Mouse (Mus musculus) common myeloid progenitor, adult 5-6 weeks (primary cell): ENCODE measurements around the gene Socs2. TPM values are rescaled to one million over a fixed set of nuclear protein-coding genes. Genes with fewer than 3 reads are reported as not detected.

Source experiments
- ATAC-seq: replicated peaks from 2 replicates; pipeline ENCODE4 v1.8.0; 2016; ENCODE audit warnings: low read depth, mild to moderate bottlenecking, moderate TSS enrichment, inconsistent platforms; ENCODE audit not compliant: poor library complexity, severe bottlenecking
- total RNA-seq: library from RNA; stranded (forward); fragments of 200-1000, 187-1606 nt; gene quantifications from 2 replicates; pipeline ENCODE4 v1.2.3, GENCODE M21; 2017

The Socs2 gene
- 0.87 TPM in 1 of 2 replicates, not detected in the other for total RNA-seq

DNA sequence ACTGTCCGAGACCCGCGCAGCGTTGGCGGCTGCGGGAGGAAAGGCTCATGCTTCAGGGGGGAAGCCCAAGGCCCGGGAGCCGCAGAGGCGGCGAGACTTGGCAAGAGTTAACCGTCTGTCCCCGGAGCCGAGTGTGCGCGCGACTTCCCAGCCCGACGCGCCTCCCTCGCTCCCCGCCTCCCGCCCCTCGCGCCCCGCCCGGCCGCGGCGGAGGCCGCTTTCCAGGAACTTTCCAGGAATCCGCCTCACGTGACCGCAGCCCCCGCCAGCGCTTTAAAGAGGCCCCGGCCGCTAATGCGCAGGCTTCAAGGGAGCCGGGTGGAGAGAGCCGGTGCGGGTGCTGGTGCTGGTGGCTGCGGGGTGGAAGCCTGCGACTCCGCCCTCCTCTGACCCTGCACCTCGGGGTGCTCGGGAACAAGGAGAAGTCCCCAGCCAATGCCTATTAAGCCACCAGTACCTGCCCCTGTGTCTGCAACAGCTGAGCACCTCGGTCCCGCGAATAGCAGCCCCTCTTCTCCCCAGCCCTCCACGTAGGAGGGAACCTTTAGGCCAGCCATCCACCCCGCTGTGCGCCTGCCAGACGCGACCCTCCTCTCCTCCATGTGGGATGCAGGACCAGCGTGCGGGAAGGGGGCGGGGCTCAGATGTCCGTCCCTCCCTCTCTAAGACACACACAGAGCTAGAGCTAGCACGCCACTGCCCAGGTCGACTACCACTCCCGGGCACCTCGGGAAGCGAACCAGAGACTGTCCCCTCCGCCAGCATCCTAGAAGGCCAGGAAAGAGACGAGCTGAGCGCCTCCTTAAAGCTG, at the start of gene Socs2:
TSS of gene Socs2 (minus strand) at position 496 of the 811 bp plus-strand sequence.
- peak; percentile 31 for ATAC-seq

DNA sequence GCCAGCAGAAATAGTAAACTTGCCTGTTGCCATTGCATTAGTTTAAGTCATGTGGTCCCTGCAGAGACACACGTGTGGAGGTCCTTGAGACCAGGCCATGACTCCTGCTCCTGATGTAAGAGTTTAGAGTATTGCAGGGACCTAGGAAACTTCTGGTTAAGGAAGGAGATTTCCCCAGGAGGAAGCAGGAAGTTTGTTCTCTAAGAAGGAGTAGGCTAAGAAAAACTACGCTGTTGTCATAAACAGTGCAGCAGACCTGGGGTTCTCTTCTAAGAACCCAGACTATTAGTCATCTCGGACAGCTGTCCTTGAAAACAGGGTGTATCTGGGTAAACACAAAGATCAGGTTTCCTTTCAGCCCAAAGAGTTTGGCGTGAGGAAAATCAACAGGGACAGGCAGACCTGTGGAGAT, 48.5 kb upstream of the Socs2 start:
- ATAC-seq = no peak

DNA sequence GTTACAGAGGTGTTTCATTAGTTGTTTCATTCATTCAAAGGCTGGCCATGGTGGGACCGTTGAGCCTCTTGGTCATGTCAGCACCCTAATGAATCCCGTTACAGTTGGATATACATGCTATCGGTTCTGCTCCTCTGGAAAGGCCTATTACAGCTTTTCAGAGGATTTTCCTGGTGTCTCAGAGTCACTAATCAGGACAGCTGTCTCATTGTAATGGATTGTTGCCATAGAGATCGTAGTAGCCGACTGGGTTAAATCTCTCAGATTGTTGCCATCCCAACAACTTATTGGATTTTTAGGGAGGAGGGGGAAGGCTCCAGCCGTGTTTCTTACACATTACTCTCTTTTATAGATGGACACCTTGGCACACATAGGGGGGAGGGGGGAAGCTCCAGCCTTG, 47.5 kb upstream of the Socs2 start:
- ATAC-seq = no peak

DNA sequence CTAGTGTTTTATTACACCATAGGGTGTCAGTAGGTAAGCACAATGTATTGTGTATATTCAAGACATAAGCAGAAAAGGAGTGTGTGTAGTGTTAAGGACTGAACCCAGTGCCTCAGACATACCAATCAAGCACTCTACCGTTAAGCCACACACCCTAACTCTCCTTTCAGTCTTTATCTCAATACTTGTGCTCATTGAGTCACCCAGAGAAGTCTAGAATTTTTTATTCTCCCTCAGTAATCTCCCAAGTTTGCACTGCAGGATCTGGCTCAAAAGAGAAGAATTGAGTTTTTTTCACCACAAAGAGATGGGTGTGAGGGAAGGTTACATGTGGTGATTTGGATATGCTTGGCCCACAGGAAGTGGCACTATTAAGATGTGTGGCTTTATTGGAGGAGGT, 45.3 kb upstream of the Socs2 start:
- no peak for ATAC-seq

DNA sequence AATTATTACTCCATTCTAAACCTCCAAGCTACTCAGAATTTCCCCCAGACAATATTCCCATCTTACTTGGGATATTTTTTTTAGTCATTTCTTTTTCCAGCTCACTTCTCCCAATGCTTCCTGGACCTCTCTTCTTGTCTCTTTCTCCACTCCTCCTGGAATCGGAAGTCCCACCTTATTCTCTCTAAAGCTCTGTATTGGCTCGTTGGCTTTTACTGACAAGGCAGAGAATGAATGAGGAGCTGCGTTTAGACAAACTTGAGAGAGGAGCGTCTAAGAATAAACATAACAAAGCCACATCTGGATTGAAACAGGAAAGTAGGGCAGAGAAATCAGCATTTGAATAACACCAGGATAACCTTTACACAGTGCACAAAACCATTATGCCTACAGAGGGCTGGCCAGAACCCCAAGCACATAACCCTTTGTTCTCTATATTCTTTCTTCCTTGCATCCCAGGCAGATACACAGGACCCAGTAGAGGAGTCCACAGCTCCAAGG, 44.1 kb upstream of the Socs2 start:
- no peak for ATAC-seq

DNA sequence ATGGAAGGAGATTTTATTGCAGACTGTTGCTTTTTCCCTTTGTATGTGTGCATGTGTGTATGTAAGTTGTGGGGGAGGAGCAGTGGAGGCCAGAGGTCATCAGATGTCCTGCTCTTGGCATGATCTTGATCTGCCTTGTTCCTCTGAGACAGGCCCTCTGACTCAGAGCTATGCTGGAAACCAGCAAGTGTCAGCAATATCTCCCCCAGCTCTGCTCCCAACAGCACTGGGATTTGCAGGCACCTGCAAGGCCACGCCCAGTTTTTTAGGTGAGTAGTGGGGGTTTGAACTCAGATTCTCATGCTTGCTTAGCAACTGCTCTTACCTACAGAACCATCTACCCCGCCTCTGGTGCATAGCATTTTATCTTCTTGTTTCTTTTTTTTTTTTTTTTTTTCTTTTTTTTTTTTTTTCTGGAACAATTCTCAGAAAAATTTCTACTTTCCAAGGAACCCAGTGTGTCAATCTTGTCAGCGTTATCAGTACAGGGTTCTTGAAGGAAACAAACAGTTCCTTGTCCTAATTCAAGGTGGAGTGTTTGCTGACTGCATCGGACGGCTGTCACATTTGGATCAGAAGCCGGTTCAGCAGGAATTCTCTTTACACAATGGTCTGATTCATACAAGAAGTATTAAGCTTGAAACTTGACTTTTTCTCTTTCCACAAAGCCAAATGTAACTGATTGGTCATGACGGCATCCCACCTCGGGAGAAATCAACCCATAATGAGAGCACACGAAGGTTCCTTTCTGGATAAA, 41.2 kb upstream of the Socs2 start:
- ATAC-seq = no peak

DNA sequence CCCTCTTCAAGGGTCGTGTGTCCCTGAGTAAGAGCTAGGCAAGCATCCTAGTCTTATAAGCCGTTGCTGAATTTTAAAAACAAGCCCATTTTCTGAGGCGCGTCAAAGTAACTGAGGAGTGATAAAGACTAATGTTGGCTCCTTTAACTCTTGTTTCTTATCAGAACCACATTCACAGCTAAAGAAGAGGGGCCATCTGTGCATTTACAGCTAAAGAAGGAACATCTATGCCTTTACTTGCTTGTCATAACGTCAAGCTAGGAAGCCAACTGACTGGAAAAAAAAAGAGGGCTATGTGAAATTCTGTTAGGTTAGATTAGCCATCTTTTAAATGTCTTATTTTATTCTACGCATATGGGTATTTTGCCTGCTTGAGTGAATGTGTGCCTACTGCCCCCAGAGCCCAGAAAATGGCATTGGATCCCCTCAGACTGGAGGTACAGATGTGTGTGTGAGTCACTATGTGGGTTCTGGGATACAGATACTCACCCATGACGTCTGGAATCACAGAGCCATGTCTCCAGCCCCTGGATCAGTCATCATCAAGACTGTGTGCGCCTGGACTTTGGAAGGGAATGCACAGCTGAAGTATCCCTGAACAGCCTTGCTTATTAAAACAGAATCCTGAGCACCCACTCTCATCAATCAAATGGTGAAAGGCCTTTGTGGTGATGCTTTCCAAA, 40.5 kb upstream of the Socs2 start:
- ATAC-seq = no peak

DNA sequence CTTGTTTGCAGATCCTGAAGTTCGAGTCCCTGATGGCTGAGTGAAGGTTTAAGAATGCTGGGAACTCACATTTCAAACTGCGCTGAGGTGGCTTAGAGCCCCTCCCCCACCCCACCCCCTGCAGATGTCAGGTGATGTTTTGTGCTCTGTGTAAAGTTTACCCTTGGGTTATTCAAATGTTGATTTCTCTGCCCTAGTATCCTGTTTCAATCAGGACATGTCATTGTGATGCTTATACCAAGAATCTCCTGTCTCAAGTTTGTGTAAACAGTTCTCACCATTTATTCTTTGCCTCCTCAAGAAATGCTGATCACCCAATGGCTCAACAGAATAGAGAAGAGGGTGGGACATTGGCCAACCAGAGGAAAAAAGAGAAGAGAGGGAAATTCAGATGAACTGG, 39.1 kb upstream of the Socs2 start:
- no peak for ATAC-seq

DNA sequence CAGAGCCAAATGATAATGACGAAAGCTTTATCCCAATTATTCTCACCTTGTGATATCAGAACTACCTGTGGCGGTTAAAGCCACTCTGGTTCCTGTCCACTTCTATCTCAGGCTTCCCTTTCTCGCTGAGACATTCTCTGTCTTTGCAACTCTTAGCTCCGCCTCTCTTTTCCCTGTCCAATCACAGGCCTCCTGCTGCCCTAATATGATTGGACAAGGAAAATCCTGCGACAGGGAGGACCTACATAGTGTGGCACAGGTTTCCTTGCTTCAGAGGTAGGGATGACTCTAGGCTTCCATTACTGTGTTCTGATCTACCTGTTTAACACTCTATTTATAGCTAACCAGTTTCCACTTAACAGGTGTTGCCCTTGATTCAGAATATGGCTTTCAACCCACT, 36.3 kb upstream of the Socs2 start:
- no peak for ATAC-seq

DNA sequence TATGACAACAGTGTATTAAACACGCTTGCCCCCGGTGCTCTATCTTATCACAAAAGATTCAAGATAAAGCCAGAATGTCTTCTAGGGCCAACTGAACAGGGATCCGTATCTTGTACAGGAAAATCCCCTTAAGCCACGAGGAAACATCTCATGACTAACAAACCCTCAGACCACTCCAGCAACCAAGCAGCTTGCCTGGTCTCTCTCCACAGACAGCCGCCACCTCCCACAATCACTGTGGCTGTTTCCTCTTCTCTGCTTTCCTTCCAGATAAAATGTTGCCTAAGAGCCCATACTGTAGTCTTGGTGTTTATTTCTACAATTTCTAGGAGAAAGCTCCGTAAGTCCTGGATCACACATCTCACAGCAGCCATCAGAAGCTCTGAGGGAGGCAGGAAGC, 32.1 kb upstream of the Socs2 start:
- 0 out of 2 replicates have a peak, but pooled peaks have one; percentile 42 for ATAC-seq

DNA sequence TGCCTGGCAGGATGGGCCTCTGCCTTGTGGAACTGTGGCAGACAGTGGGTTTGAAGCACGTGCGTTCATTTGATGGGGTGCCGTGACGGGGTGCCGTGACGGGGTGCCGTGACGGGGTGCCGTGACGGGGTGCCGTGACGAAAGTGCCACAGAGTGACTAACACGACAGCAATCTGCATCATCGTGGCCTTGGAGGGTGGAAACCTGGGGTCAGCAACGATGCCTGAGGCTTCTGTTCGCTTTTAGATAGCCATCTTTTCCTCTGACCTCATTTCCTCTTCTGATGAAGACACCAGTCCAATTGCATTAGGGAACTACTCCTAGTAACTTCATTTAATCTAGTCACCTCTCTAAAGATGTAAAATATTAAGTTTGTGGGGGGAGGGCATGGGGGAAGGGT, 31.0 kb upstream of the Socs2 start:
- ATAC-seq = peak; percentile 29; the same call in 1 of the 2 replicates

DNA sequence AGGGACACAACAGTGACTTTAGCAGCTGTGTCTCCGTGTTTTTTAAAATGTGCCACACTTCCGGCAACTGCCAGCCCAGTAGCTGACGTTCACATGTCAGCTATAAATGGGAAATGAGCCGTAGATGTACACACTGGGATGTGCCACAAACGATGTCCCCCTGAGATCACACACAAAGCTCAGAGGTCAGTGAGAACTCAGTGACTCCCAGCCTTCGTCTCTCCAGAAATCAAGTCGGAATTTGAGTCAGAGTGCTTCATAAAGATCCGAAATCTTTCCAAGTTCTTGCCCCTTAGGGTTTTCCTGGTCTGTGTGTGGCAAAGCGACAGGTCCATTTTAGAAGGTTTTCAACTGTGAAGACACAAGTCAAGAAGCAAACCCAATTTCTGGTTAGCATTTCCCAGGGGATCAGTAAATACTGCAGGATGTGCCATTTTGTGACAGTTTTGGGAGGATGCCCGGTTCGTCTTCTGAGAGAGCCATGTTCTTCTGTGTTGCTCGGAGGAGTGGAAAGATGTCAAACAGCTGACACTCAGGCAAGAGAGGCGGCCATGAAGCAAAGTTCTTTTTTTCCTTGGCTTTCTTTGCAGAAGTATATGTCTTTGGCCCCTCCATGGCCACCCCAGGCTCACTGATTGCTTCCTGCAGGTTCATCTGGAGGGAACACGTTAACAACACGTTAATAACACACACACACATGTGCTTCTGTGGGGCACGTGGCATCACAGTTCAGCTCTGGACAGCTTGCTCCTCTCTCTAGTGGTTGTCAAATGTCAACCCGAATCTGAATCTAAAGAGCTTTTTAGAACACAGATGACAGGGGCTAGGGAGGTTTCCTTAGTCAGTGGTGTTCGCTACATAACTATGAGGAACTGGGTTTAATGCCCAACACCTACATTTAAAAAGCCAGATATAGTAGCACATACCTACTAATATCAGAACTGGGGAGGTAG, 28.4 kb upstream of the Socs2 start:
- no peak for ATAC-seq

DNA sequence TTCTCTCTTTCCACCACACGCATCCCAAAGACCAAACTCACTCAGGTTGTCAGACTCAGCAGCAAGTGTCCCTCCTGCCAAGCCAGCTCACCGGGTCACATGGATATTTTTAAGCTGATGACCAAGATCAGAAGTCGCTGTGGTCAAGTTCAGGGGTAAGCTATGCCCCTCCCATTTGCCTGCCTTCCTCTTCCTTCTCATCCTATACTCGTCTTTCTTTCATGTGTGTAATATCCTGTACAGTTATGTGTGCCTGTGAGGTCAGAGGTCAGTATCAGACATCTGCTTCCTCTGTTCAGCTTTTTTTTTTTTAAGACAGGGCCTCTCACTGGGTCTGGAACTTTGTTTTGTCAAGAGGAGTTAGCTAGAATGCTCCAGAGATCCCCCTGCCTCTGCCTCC, 25.4 kb upstream of the Socs2 start:
- ATAC-seq = peak; percentile 60

DNA sequence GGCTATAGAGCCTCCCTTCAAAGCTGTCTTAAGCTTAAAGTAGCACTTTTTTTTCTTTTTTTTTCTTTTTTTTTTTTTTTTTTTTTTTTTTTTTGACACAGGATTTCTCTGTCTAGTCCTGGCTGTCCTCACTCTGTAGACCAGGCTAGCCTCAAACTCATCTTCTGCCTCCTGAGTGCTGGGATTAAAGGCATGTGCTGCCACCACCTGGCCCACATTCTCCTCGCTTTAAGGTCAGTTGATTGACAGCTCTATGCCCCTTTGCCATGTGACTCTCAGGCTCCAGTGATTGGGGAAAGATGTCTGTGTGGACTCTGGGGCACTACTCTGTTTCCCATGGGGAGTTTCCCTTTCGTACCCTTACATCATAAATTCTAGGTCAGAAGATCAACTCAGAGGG, 23.6 kb upstream of the Socs2 start:
- ATAC-seq = no peak

DNA sequence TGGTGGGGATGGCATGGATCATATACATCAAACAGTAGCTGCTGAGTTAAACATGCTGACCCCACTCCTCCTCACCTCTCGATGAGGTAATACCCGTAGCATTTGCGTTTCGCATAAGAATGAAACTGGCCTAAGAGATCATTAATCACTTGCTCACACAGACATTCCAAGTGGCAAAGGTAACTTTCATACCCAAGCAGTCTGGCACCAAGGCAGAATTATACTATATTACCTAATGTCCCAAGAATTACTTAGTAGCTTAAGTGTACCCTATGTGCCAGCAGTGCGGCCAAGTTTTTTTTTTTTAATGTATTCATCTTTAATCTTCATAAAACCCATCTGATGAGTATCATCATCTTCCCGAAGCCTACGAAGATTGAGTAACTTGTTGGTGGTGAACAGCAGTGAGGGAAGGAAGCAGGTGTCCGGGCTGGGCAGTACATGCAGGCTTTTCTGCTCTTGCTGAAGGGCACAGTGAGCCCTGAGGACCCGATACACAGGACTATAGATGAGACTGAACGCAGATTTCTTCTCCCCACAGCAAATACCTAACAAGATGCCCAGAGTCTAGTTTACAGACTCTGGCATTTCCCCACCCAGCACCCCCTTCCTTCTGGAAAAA, 22.8 kb upstream of the Socs2 start:
- ATAC-seq = no peak

DNA sequence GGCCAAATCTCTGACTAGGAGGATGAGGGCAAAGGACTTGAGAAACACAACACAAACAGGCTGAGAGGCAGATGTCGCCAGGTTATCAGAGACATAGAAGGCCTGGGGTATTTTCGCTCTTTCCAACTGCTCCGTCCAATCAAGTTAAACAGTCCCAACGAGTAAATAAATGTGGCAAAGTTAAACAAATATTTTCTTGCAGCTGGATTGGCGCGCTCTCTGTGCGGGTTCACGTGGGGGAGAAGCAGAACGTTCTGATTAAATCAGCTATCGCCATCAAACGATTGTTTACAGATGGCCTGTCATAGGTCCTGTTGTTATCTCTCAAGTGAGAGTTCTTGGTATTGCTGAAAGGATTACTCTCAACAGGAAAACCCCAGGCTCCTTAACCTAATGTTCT, 22.0 kb upstream of the Socs2 start:
- ATAC-seq = no peak

DNA sequence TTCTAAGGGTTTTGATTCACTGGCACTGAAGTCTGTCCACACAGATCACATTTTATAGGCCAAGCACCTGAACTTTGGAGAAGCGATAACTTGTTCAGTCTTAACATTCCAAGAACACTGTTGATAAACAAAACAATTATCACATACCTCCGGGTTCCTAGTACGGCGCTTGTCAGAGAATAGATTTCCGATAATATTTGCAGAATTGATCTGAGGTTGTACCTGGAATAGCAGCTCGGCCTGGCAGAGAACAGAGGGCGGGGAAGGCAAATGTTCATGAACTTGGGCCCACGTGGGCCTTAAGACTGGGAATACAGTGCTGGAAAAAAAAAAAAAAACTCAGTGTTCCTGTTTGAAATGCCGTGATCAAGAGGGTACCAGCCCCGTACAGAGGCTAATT, 13.3 kb upstream of the Socs2 start:
- no peak for ATAC-seq

DNA sequence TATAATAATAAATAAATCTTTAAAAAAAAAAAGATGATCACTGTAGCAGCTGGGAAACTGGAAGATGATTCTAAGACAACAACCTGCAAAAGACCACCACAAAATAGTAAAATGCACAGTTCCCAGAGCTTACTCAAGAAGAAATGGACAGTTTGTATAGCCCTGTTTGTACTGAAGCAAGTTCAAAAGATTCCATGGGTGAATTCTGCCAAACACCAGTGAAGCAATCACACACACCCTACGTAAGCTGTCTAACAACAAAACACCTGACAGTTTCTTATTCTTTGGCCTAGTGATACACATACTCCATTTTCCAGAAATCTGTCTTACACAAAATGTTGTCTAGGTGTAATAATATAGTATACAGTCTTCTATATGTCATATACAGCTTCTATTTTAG, 12.1 kb upstream of the Socs2 start:
- no peak for ATAC-seq
